Comparison of ENCODE assay signal across 28 mouse cellular contexts in genomic region chr2:65384815-65385214, GRCm38 (mm10). TPM values are rescaled to one million over a fixed set of nuclear protein-coding genes. Genes with fewer than 3 reads are reported as not detected.
"Had no signal": no experiment of that assay in that cellular context is flagged by ENCODE, and none has a peak within 500 bp of the region (broad histone marks: within the 10 kb centered on the region; RNA-seq: fewer than 3 reads in every experiment).

No protein-coding gene starts in this region.

- DNase-seq: gastrocnemius, adult 2 months; gastrocnemius, postnatal 10 days; gastrocnemius, postnatal 25 days; heart, adult 2 months; heart, postnatal 4 days; kidney, adult 11 months; kidney, adult 2 months; kidney, adult 9 months; kidney, postnatal 14 days; kidney, postnatal 36 days; layer of hippocampus, adult 9-11 months; layer of hippocampus, postnatal 36 days; left cerebral cortex, postnatal 4 days; liver, embryonic 13.5 days had no signal

- H3K4me1 ChIP-seq: hindbrain, embryonic 10.5 days; hindbrain, embryonic 12.5 days; liver, embryonic 13.5 days; liver, embryonic 15.5 days had no signal

- H3K9me3 ChIP-seq: heart, embryonic 12.5 days; hindbrain, embryonic 10.5 days; hindbrain, embryonic 12.5 days; kidney, embryonic 15.5 days; limb, embryonic 13.5 days; limb, embryonic 15.5 days; liver, embryonic 13.5 days; liver, embryonic 15.5 days had no signal

- H3K27ac ChIP-seq: gastrocnemius, adult 2 months; heart, adult 2 months; hindbrain, embryonic 10.5 days; hindbrain, embryonic 12.5 days; hindbrain, embryonic 14.5 days; kidney, embryonic 15.5 days; kidney, postnatal 0 days; limb, embryonic 13.5 days; limb, embryonic 15.5 days; liver, embryonic 13.5 days; liver, embryonic 15.5 days had no signal

- H3K27me3 ChIP-seq: heart, embryonic 12.5 days; hindbrain, embryonic 12.5 days; kidney, embryonic 15.5 days; limb, embryonic 13.5 days; limb, embryonic 15.5 days; liver, embryonic 13.5 days; liver, embryonic 15.5 days had no signal

- H3K36me3 ChIP-seq: heart, embryonic 12.5 days; hindbrain, embryonic 10.5 days; hindbrain, embryonic 12.5 days; kidney, embryonic 15.5 days; limb, embryonic 13.5 days; limb, embryonic 15.5 days; liver, embryonic 13.5 days; liver, embryonic 15.5 days had no signal

- H3K4me3 ChIP-seq: gastrocnemius, adult 2 months; heart, adult 2 months; heart, embryonic 12.5 days; hindbrain, embryonic 10.5 days; hindbrain, embryonic 12.5 days; kidney, embryonic 15.5 days; limb, embryonic 13.5 days; limb, embryonic 15.5 days; liver, embryonic 13.5 days; liver, embryonic 15.5 days had no signal

- H3K9ac ChIP-seq: heart, embryonic 12.5 days; hindbrain, embryonic 12.5 days; hindbrain, embryonic 14.5 days; kidney, embryonic 15.5 days; limb, embryonic 13.5 days; limb, embryonic 15.5 days; liver, embryonic 13.5 days; liver, embryonic 15.5 days had no signal

- ATAC-seq: forebrain, embryonic 16.5 days; hindbrain, embryonic 16.5 days; inflammation-experienced regulatory T-cells, adult 6 months had no signal

- H3K4me2 ChIP-seq: heart, embryonic 12.5 days; hindbrain, embryonic 12.5 days; hindbrain, embryonic 14.5 days; kidney, embryonic 15.5 days; limb, embryonic 13.5 days; limb, embryonic 15.5 days; liver, embryonic 13.5 days; liver, embryonic 15.5 days had no signal

RNA-seq across cellular contexts. Expression of gene Slc38a11, which starts 21.0 kb away (rescaled TPM):
- total RNA-seq: granulocyte monocyte progenitor cell, adult 5-6 weeks had no signal
- polyA plus RNA-seq: heart, embryonic 12.5 days; heart, embryonic 14.5 days; liver, embryonic 13.5 days; liver, embryonic 15.5 days had no signal
